Mouse (Mus musculus): Measurements from ENCODE around the gene Prph. TPM values are rescaled to one million over a fixed set of nuclear protein-coding genes. Genes with fewer than 3 reads are reported as not detected.
"Not testable (repeated sequence)": the region's sequence is repeated elsewhere in the genome, so short reads cannot be mapped to it uniquely, and the experiment has no call there.

Prph gene
- polyA plus RNA-seq, 1 experiment from 2014 or later = 68.8 TPM

DNA sequence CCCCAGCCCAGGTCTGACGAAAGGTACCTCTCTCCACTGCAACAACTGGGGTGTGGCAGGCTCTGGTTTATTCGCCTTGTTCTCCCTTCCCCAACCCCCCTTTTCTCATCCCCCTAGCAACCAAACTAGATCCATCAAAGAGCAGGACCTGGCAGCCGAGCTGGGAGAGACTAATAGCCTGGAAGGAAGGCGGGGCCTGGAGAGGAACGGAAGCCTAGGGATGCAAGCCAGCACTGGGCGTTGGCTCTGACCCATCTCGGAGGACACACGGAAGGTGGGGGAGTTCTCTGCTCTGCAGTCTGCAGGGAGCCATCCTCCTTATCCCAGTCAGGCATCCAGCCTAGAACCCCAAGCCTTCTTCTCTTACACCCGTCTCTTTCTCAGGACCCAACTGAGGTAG lies 1.6 kb upstream of the Prph start:
- Histone ChIP-seq H3K27me3 (ENCODE audit: control insufficient read depth, insufficient read depth, low read length) (peaks cover 48% of the 10 kb centered on the region), H3K36me3 (ENCODE audit: control insufficient read depth, insufficient read depth, low read length) (no peaks in the 10 kb centered on the region), H3K9ac (replicated peaks; ENCODE audit: low read depth, low read length) (no peak overlapping the region), H3K4me1 (ENCODE audit: control insufficient read depth, insufficient read depth, low read length) (peaks cover 8% of the 10 kb centered on the region), H3K27ac (ENCODE audit: low read depth, low read length) (peak overlapping the region; percentile 16; the same call in 1 of the 2 replicates), H3K9me3 (ENCODE audit: control insufficient read depth, low read length) (no peaks in the 10 kb centered on the region), H3K4me3 (ENCODE audit: low read depth, low read length) (no peak overlapping the region), H3K4me2 (ENCODE audit: low read depth, low read length) (no peak overlapping the region)
- WGBS = 5% methylated on average over 9 of the region's 9 CpGs
- no peak for ATAC-seq (ENCODE audit: low read depth)

DNA sequence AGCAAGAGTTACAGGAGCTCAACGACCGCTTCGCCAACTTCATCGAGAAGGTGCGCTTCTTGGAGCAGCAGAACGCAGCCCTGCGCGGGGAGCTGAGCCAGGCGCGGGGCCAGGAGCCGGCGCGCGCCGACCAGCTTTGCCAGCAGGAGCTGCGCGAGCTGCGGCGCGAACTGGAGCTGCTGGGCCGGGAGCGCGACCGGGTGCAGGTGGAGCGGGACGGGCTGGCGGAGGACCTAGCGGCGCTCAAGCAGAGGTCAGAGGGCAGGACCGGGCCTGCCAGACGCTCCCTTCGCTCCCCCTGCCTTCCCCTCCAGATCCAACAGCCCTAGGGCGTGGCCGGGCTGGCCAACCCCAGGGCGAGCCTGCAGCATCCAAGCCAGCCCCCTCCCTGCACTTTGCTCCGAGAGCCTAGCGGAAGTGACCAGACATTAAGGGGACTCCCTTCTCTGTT lies 562 bp downstream of the Prph start:
- H3K9me3 ChIP-seq (ENCODE audit: control insufficient read depth, low read length) = no peaks in the 10 kb centered on the region
- H3K27ac ChIP-seq (ENCODE audit: low read depth, low read length) = no peak overlapping the region; the same call in 1 of the 2 replicates
- H3K4me3 ChIP-seq (ENCODE audit: low read depth, low read length) = peak overlapping the region; percentile 31
- H3K9ac ChIP-seq (replicated peaks; ENCODE audit: low read depth, low read length) = peak overlapping the region; percentile 42
- no peaks in the 10 kb centered on the region for H3K36me3 ChIP-seq (ENCODE audit: control insufficient read depth, insufficient read depth, low read length)
- H3K27me3 ChIP-seq (ENCODE audit: control insufficient read depth, insufficient read depth, low read length) = peaks cover 56% of the 10 kb centered on the region
- H3K4me2 ChIP-seq (ENCODE audit: low read depth, low read length) = peak overlapping the region; percentile 56
- WGBS = 0% methylated on average over 37 of the region's 37 CpGs
- no peak for ATAC-seq (ENCODE audit: low read depth)
- peaks cover 8% of the 10 kb centered on the region for H3K4me1 ChIP-seq (ENCODE audit: control insufficient read depth, insufficient read depth, low read length)

DNA sequence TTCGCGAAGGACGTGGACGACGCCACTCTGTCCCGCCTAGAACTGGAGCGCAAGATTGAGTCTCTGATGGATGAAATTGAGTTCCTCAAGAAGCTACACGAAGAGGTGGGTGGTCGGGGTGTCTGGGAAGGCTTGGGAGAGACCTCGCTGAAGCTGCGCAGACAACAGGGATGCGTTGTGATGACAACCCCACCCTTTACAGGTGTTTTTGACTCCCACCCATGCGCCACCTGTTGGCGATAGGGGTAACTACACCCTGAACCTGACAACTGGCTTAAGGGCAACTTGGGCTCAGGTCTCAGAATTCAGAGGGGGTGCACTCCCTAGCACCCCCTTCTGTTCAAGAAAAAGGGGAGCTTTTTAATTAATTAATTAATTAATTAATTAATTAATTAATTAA lies 1.4 kb downstream of the Prph start:
- peaks cover 56% of the 10 kb centered on the region for H3K27me3 ChIP-seq (ENCODE audit: control insufficient read depth, insufficient read depth, low read length)
- no peaks in the 10 kb centered on the region for H3K9me3 ChIP-seq (ENCODE audit: control insufficient read depth, low read length)
- WGBS = 5% methylated on average over 14 of the region's 14 CpGs
- peaks cover 8% of the 10 kb centered on the region for H3K4me1 ChIP-seq (ENCODE audit: control insufficient read depth, insufficient read depth, low read length)
- no peak overlapping the region for H3K27ac ChIP-seq (ENCODE audit: low read depth, low read length)
- H3K36me3 ChIP-seq (ENCODE audit: control insufficient read depth, insufficient read depth, low read length) = no peaks in the 10 kb centered on the region
- H3K4me3 ChIP-seq (ENCODE audit: low read depth, low read length) = peak overlapping the region; percentile 31; the same call in 1 of the 2 replicates
- H3K4me2 ChIP-seq (ENCODE audit: low read depth, low read length) = no peak overlapping the region; the same call in 1 of the 2 replicates
- H3K9ac ChIP-seq (replicated peaks; ENCODE audit: low read depth, low read length) = no peak overlapping the region
- no peak for ATAC-seq (ENCODE audit: low read depth)

DNA sequence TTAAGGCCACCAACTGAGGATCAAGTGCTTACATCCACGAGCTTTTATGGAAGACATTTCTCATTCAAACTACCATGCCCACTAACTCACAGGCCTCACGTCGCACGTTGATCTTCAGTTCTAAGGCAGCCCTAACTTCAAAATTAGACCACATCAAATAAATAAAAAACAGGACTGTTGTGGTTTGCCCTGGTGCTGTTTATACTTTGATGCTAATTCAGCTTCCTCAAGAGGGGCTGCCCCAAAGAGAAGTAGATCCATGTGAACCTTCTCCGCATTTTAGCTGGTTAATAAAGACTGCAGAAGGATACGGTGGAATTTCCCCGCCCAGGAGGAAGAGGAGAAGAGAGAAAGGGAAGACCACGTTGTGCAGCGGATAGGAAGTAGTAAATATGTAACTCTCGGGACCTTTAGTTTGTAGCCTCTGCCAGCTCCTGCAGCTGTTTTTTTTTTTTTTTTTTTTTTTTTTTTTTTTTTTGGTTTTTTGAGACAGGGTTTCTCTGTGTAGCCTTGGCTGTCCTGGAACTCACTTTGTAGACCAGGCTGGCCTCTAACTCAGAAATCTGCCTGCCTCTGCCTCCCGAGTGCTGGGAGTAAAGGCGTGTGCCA lies 10.7 kb downstream of the Prph start:
- WGBS = 75% methylated on average over 12 of the region's 12 CpGs
- H3K4me2 ChIP-seq (ENCODE audit: low read depth, low read length) = no peak overlapping the region
- no peaks in the 10 kb centered on the region for H3K4me1 ChIP-seq (ENCODE audit: control insufficient read depth, insufficient read depth, low read length)
- no peak overlapping the region for H3K4me3 ChIP-seq (ENCODE audit: low read depth, low read length)
- H3K9ac ChIP-seq (replicated peaks; ENCODE audit: low read depth, low read length) = no peak overlapping the region
- no peak overlapping the region for H3K27ac ChIP-seq (ENCODE audit: low read depth, low read length)
- ATAC-seq (ENCODE audit: low read depth) = no peak
- H3K9me3 ChIP-seq (ENCODE audit: control insufficient read depth, low read length) = no peaks in the 10 kb centered on the region
- no peaks in the 10 kb centered on the region for H3K36me3 ChIP-seq (ENCODE audit: control insufficient read depth, insufficient read depth, low read length)
- no peaks in the 10 kb centered on the region for H3K27me3 ChIP-seq (ENCODE audit: control insufficient read depth, insufficient read depth, low read length)

DNA sequence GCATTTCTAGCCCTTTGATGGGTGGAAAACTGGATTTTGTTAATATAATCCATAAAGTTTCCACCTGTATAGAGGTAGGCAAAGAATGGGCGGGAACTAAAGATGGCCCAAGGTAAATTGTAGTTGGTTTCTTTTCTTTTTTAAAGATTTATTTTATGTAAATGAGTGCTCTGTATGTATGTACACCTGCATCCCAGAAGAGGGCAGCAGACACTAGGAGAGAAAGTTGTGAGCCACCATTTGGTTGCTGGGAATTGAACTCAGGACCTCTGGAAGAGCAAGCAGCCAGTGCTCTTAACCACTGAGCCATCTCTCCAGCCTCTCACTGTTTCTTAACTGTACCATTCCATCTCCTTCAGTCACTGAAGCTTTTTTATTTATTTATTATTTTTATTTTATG lies 17.0 kb downstream of the Prph start:
- Histone ChIP-seq H3K27me3 (ENCODE audit: control insufficient read depth, insufficient read depth, low read length) (no peaks in the 10 kb centered on the region), H3K4me2 (ENCODE audit: low read depth, low read length) (no peak overlapping the region), H3K9me3 (ENCODE audit: control insufficient read depth, low read length) (no peaks in the 10 kb centered on the region), H3K9ac (replicated peaks; ENCODE audit: low read depth, low read length) (no peak overlapping the region), H3K27ac (ENCODE audit: low read depth, low read length) (no peak overlapping the region), H3K36me3 (ENCODE audit: control insufficient read depth, insufficient read depth, low read length) (no peaks in the 10 kb centered on the region), H3K4me1 (ENCODE audit: control insufficient read depth, insufficient read depth, low read length) (peaks cover 9% of the 10 kb centered on the region; the same call in 1 of the 2 replicates), H3K4me3 (ENCODE audit: low read depth, low read length) (no peak overlapping the region)
- WGBS = 88% methylated on average over 1 of the region's 1 CpGs
- no peak for ATAC-seq (ENCODE audit: low read depth)

- Histone ChIP-seq H3K9me3 (ENCODE audit: control insufficient read depth, low read length) (no peaks in the 10 kb centered on the region), H3K27me3 (ENCODE audit: control insufficient read depth, insufficient read depth, low read length) (no peaks in the 10 kb centered on the region), H3K27ac (ENCODE audit: low read depth, low read length) (peak within 1 kb of the TSS; percentile 92), H3K36me3 (ENCODE audit: control insufficient read depth, insufficient read depth, low read length) (no peaks in the 10 kb centered on the region), H3K4me3 (ENCODE audit: low read depth, low read length) (peak within 1 kb of the TSS; percentile 47), H3K9ac (replicated peaks; ENCODE audit: low read depth, low read length) (peak within 1 kb of the TSS; percentile 83), H3K4me1 (ENCODE audit: control insufficient read depth, insufficient read depth, low read length) (peaks cover 9% of the 10 kb centered on the region; the same call in 1 of the 2 replicates), H3K4me2 (ENCODE audit: low read depth, low read length) (peak within 1 kb of the TSS; percentile 97)
- ATAC-seq (ENCODE audit: low read depth) = no peak; the same call in 1 of the 2 replicates
- WGBS = 17% methylated on average over 9 of the region's 9 CpGs
Observed at GRCm38 (mm10) chr15:99074019-99074599, 19.1 kb downstream of the Prph start, which contains the start of gene Troap. Gene Troap (plus strand): TSS chr15:99074575.

GRCm38 (mm10) chr15:99074600-99075333 lies 19.8 kb downstream of the Prph start:
- peak overlapping the region; percentile 47 for H3K4me3 ChIP-seq (ENCODE audit: low read depth, low read length)
- no peaks in the 10 kb centered on the region for H3K36me3 ChIP-seq (ENCODE audit: control insufficient read depth, insufficient read depth, low read length)
- H3K27ac ChIP-seq (ENCODE audit: low read depth, low read length) = peak overlapping the region; percentile 92
- no peaks in the 10 kb centered on the region for H3K27me3 ChIP-seq (ENCODE audit: control insufficient read depth, insufficient read depth, low read length)
- under 1% methylated on average over 44 of the region's 44 CpGs for WGBS
- H3K9me3 ChIP-seq (ENCODE audit: control insufficient read depth, low read length) = no peaks in the 10 kb centered on the region
- peaks cover 9% of the 10 kb centered on the region; the same call in 1 of the 2 replicates for H3K4me1 ChIP-seq (ENCODE audit: control insufficient read depth, insufficient read depth, low read length)
- H3K9ac ChIP-seq (replicated peaks; ENCODE audit: low read depth, low read length) = peak overlapping the region; percentile 83
- peak; percentile 97 for ATAC-seq (ENCODE audit: low read depth)
- H3K4me2 ChIP-seq (ENCODE audit: low read depth, low read length) = peak overlapping the region; percentile 97

- ATAC-seq (ENCODE audit: low read depth); H3K4me2 ChIP-seq (ENCODE audit: low read depth, low read length); H3K4me1 ChIP-seq (ENCODE audit: control insufficient read depth, insufficient read depth, low read length); H3K9ac ChIP-seq (replicated peaks; ENCODE audit: low read depth, low read length); H3K36me3 ChIP-seq (ENCODE audit: control insufficient read depth, insufficient read depth, low read length); H3K27ac ChIP-seq (ENCODE audit: low read depth, low read length); H3K27me3 ChIP-seq (ENCODE audit: control insufficient read depth, insufficient read depth, low read length); H3K4me3 ChIP-seq (ENCODE audit: low read depth, low read length); H3K9me3 ChIP-seq (ENCODE audit: control insufficient read depth, low read length): not testable (repeated sequence)
- WGBS = 99% methylated on average over 3 of the region's 3 CpGs
Observed at GRCm38 (mm10) chr15:99076011-99076410, 21.0 kb downstream of the Prph start.
